Mouse (Mus musculus): ENCODE results near the gene Mtcl1.

- no peak for TF ChIP-seq CTCF (IDR thresholded peaks at IDR 0.05; ENCODE audit: low read depth)
- TF ChIP-seq EP300 (IDR thresholded peaks at IDR 0.05; ENCODE audit: low read depth) = no peak
These were observed 132.0 kb downstream of the Mtcl1 start for GRCm38 (mm10) chr17:66317576-66317975.

All from heart, postnatal 0 days (tissue).